Mouse (Mus musculus) hindbrain, embryonic 16.5 days (tissue): ENCODE results near the gene Suco. TPM values are rescaled to one million over a fixed set of nuclear protein-coding genes. Genes with fewer than 3 reads are reported as not detected.

ENCODE experiments used
- ATAC-seq: fragments of 200-750 bp; cut with Nextera tagmentation; 2 replicates; pipeline ENCODE4 v1.8.0; 2017; ENCODE audit warnings: moderate TSS enrichment, moderate library complexity
- H3K27ac ChIP-seq: fragments of 300-500 bp; sonication (generic); 2 replicates; pipeline ENCODE4 v1.5.1; 2014; ENCODE audit warnings: low read depth, mild to moderate bottlenecking, control low read depth, low read length, moderate library complexity
- H3K27me3 ChIP-seq: fragments of 300-500 bp; sonication (generic); replicated peaks from 2 replicates; pipeline ENCODE4 v1.6.1; 2014; ENCODE audit warnings: low read length; ENCODE audit not compliant: control insufficient read depth, insufficient read depth
- H3K36me3 ChIP-seq: fragments of 300-500 bp; sonication (generic); 2 replicates; pipeline ENCODE4 v1.6.1; 2014; ENCODE audit warnings: mild to moderate bottlenecking, low read length, moderate library complexity, mixed read lengths; ENCODE audit not compliant: control insufficient read depth, insufficient read depth
- H3K4me1 ChIP-seq: fragments of 300-500 bp; sonication (generic); 2 replicates; pipeline ENCODE4 v1.6.1; 2014; ENCODE audit warnings: low read depth, low read length; ENCODE audit not compliant: control insufficient read depth, insufficient read depth
- H3K4me2 ChIP-seq: fragments of 300-500 bp; sonication (generic); 2 replicates; pipeline ENCODE4 v1.6.1; 2014; ENCODE audit warnings: mild to moderate bottlenecking, low read length, control low read depth, moderate library complexity
- H3K4me3 ChIP-seq: fragments of 300-500 bp; sonication (generic); 2 replicates; pipeline ENCODE4 v1.5.1; 2014; ENCODE audit warnings: mild to moderate bottlenecking, low read length, control low read depth, moderate library complexity
- H3K9ac ChIP-seq: fragments of 300-500 bp; sonication (generic); 2 replicates; pipeline ENCODE4 v1.6.1; 2014; ENCODE audit warnings: low read depth, mild to moderate bottlenecking, control low read depth, low read length, moderate library complexity
- H3K9me3 ChIP-seq: fragments of 300-500 bp; sonication (generic); 2 replicates; pipeline ENCODE4 v1.6.1; 2014; ENCODE audit warnings: mild to moderate bottlenecking, low read length, moderate library complexity; ENCODE audit not compliant: control insufficient read depth
- WGBS: fragments of 180-500 bp; shearing (Covaris S2); extraction: QIAGEN DNeasy Blood & Tissue Kit; methylation state at CpG from one replicate; pipeline ENCODE4 v1.1.7; 2014; 5-methylcytosine and 5-hydroxymethylcytosine counted together
- polyA plus RNA-seq: library from polyadenylated mRNA; unstranded; fragments of >200 nt; fragmentation: Nextera tagmentation; extraction: Ambion mirVana; gene quantifications from 2 replicates; pipeline ENCODE4 v1.2.1, GENCODE M21; 2015

Gene Suco
- polyA plus RNA-seq, 1 experiment from 2014 or later = 17.5 TPM

DNA sequence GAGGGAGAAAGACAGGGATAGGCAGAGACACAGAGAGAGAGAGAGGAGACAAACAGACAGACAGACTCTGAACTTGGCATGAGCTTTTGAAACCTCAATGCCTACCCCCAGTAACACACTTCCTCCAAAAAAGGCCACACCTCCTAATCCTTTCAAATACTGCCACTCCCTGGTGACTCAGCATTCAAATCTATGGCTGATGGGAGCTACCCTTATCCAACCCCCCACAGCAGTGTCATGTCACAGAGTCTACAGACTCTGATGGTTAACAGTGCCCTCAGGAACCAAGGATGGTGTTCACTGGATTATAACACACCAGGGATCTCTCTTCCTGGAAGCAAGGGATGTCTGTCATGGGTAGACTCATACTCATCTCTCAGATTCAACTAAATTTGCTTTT, 76.7 kb downstream of the Suco start:
- no peaks in the 10 kb centered on the region for H3K4me1 ChIP-seq
- no peaks in the 10 kb centered on the region for H3K36me3 ChIP-seq
- H3K4me2 ChIP-seq = no peak overlapping the region
- H3K27ac ChIP-seq = no peak overlapping the region
- no peak for ATAC-seq
- H3K27me3 ChIP-seq = no peaks in the 10 kb centered on the region
- no peak overlapping the region for H3K9ac ChIP-seq
- H3K9me3 ChIP-seq = no peaks in the 10 kb centered on the region
- no peak overlapping the region for H3K4me3 ChIP-seq

DNA sequence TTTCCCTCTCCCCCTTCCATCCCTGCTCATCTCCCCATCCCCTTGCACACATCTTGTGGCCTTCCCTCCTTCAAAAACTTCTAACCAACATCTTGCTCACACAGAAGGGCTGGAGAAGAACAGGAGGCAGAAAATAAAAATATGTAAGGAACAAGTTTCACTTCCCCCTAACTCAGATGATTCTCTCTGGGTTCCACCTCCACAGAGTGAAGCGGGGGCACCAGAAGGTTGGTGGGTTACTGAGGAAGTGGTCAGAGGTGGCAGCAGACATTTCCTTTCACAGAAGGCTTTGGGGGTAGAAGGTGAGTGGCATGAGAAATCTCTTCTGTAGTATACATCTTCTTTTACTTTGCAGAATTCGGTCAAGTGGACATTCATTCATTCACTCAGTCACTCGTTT, 77.6 kb downstream of the Suco start:
- H3K27me3 ChIP-seq = no peaks in the 10 kb centered on the region
- 91% methylated on average over 3 of the region's 3 CpGs for WGBS
- no peak overlapping the region for H3K4me2 ChIP-seq
- H3K9ac ChIP-seq = no peak overlapping the region
- ATAC-seq = no peak
- H3K4me3 ChIP-seq = no peak overlapping the region
- H3K4me1 ChIP-seq = no peaks in the 10 kb centered on the region
- H3K36me3 ChIP-seq = no peaks in the 10 kb centered on the region
- H3K27ac ChIP-seq = no peak overlapping the region
- no peaks in the 10 kb centered on the region for H3K9me3 ChIP-seq

DNA sequence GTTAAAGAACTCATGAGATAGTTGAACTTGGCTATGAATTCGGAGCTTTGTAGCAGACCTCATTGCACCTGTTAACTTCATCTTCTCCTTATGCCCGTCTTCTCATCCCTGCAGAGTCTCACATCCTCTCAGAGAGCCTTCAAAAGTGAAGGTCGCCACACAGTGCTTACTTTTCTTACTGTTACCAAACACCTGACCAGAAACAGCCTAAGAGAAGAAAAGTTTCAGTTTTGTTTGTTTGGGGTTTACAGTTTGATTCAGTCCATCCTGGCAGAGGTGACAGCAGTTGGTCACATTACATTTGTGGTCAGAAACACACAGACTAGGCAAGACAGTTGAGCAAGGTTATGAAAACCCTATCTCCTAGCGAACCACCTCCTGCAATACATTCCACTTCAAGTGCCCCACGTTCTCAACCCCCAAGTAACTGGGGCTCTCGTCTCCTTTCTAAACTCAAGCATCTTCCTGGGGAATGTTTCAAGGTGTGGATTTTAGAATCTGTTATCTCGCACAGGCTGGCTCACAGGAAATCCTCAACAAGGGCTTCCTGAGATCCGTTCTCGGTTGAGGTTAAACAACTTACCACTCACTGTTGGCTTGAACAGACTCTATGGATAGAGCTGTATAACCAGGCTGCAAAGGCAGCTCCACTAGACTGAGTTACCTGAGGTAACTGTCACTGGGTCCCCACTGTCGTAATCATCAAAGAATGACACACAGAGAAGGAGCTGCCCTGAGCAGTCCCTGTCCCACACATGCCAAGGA, 81.9 kb downstream of the Suco start:
- WGBS = 89% methylated on average over 10 of the region's 10 CpGs
- Histone ChIP-seq H3K9me3 (no peaks in the 10 kb centered on the region), H3K4me1 (no peaks in the 10 kb centered on the region), H3K27me3 (no peaks in the 10 kb centered on the region), H3K27ac (no peak overlapping the region), H3K4me3 (no peak overlapping the region), H3K9ac (no peak overlapping the region), H3K4me2 (no peak overlapping the region), H3K36me3 (no peaks in the 10 kb centered on the region)
- no peak for ATAC-seq

DNA sequence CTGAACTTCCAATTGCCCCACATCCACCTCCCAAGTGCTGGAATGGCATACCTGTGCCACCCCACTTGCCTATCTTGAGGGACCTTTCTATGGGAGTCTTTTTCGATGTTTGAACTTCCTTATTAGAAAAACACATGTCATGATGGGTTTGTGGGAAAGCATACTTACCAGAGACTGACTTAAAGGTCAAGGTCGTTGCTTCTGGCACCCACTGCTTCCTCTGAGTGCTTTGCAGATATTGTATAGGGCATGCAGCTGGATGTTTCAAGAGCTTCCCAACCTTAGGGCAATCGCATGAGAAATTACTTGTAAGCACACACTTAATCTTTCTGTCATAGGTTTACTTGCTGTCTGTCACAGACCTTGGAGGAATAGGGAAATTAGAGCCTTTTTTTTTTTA, 83.2 kb downstream of the Suco start:
- H3K9ac ChIP-seq = no peak overlapping the region
- 86% methylated on average over 3 of the region's 3 CpGs for WGBS
- ATAC-seq = no peak
- no peaks in the 10 kb centered on the region for H3K9me3 ChIP-seq
- H3K27me3 ChIP-seq = no peaks in the 10 kb centered on the region
- H3K4me3 ChIP-seq = no peak overlapping the region
- no peak overlapping the region for H3K4me2 ChIP-seq
- no peaks in the 10 kb centered on the region for H3K36me3 ChIP-seq
- no peaks in the 10 kb centered on the region for H3K4me1 ChIP-seq
- H3K27ac ChIP-seq = no peak overlapping the region

DNA sequence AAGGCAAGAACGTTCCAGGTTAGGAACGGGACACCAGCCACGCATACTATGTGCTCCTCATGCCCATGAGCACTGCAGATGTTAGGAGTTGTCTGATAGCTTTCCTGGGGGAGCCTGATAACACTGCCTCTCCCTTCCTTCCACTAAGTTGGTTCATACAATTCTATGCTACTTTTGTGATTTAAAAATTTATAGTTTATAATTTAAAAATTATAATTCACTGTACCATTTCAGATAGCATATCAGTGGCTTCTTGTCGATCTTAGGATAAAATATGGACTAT, 83.9 kb downstream of the Suco start:
- WGBS = 92% methylated on average over 4 of the region's 4 CpGs
- H3K36me3 ChIP-seq = no peaks in the 10 kb centered on the region
- no peaks in the 10 kb centered on the region for H3K27me3 ChIP-seq
- no peaks in the 10 kb centered on the region for H3K4me1 ChIP-seq
- no peak overlapping the region for H3K4me2 ChIP-seq
- H3K9ac ChIP-seq = no peak overlapping the region
- H3K4me3 ChIP-seq = no peak overlapping the region
- ATAC-seq = no peak
- H3K9me3 ChIP-seq = no peaks in the 10 kb centered on the region
- H3K27ac ChIP-seq = no peak overlapping the region

DNA sequence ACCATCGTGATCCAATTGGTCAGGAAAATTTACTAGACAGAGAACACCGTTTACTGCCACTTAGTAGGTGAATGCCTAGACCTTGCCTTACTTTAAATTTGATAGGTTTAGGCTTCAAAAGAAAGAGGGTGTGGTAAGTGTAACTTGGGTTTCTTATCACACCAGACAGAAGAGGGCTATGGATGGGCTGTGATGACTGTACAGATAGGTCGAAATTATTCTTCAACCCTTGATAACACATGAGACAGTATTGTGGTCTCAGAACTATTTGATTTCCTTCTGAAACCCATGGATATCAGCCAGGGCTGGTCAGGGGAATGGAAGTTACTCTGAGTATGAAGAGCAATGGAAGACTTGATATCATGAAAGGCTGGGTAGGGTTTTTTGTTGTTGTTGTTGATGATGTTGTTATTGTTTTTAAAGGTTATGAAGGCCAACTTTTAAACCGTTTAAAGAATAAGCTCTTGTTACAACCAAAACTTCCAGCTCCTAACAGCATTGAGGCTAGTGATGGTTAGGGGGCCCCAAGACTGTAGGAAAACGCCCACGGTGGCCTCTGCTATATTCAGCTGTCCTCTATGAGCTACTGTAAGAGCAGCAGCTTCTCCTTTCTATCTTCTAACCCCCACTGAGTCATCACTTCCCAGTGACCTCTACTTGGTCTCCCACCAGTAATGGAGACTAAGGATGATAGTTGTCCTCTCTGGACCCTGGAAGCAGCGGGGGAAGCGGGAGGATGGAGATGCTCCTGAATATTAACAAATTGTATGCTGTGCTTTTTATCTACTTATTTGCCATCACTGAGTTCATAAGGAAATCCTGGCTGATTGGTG, 84.4 kb downstream of the Suco start:
- no peak for ATAC-seq
- H3K4me1 ChIP-seq = no peaks in the 10 kb centered on the region
- WGBS = 90% methylated on average over 8 of the region's 8 CpGs

DNA sequence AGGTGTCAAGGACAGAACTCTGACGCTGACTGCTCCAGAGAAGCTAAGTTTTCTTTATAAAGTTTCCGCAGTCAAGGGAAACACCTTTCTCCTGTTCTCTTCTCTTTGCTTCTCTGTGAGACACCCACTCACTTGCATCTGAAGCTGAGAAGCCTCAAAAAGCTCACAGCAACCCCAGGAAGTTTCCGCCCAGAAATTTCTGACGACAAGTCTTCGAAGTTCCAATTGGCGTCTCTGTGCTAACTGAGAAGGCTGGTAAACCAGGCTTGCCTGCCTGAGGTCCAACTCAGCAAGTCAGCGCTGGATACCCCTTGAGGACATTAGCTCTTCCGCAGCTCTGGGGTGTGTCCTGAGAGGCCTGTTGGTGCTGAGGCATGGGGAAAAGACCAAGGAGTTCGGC, 88.1 kb downstream of the Suco start, which contains the start of gene Fasl:
Fasl (minus strand) TSS at position 157 of the 400 bp plus-strand sequence.
- H3K9me3 ChIP-seq = no peaks in the 10 kb centered on the region
- no peaks in the 10 kb centered on the region for H3K27me3 ChIP-seq
- H3K4me3 ChIP-seq = no peak within 1 kb of the TSS
- H3K27ac ChIP-seq = no peak within 1 kb of the TSS
- no peak within 1 kb of the TSS for H3K4me2 ChIP-seq
- WGBS = 83% methylated on average over 9 of the region's 9 CpGs
- H3K36me3 ChIP-seq = no peaks in the 10 kb centered on the region
- no peaks in the 10 kb centered on the region for H3K4me1 ChIP-seq
- ATAC-seq = no peak
- no peak within 1 kb of the TSS for H3K9ac ChIP-seq

More for the DNA sequence above, 84.4 kb downstream of the Suco start:
- no peak overlapping the region for H3K27ac ChIP-seq
- no peak overlapping the region for H3K4me2 ChIP-seq
- no peak overlapping the region for H3K9ac ChIP-seq
- H3K27me3 ChIP-seq = no peaks in the 10 kb centered on the region
- H3K36me3 ChIP-seq = no peaks in the 10 kb centered on the region
- no peak overlapping the region for H3K4me3 ChIP-seq
- no peaks in the 10 kb centered on the region for H3K9me3 ChIP-seq

DNA sequence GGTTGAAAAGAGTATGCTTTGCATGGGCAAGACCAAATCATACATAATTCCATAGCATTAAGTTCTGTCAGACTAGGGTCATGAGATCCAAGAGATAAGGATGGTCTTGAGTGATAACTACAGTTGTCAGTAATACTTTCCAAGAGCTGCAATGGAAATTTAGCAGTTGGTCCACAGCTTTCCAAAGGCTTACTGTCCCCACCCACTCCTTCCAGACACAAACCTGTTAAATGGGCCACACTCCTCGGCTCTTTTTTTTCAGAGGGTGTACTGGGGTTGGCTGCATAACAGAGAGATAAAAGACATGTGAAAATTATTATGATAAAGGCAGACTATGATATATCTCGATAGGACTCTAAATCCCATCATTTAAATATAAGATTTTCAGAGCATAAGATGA, 93.8 kb downstream of the Suco start:
- ATAC-seq = no peak
- Histone ChIP-seq H3K27ac (no peak overlapping the region), H3K9me3 (no peaks in the 10 kb centered on the region), H3K27me3 (no peaks in the 10 kb centered on the region), H3K4me2 (no peak overlapping the region), H3K4me1 (no peaks in the 10 kb centered on the region), H3K36me3 (no peaks in the 10 kb centered on the region), H3K9ac (no peak overlapping the region), H3K4me3 (no peak overlapping the region)
- 81% methylated on average over 2 of the region's 2 CpGs for WGBS

DNA sequence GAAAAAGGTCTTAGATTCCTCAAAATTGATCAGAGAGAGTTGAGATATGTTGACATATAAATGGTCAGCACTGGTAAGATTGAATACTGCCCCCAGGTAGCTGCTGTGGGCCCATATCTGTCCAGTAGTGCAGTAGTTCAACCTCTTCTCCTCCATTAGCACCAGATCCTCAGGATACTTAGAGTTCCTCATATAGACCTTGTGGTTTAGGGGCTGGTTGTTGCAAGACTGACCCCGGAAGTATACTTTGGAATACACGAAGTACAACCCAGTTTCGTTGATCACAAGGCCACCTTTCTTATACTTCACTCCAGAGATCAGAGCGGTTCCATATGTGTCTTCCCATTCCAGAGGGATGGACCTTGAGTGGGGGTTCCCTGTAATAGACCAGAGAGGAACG, 94.9 kb downstream of the Suco start:
- Histone ChIP-seq H3K4me2 (no peak overlapping the region), H3K27ac (no peak overlapping the region), H3K27me3 (no peaks in the 10 kb centered on the region), H3K9ac (no peak overlapping the region), H3K36me3 (no peaks in the 10 kb centered on the region), H3K9me3 (no peaks in the 10 kb centered on the region), H3K4me1 (no peaks in the 10 kb centered on the region), H3K4me3 (no peak overlapping the region)
- no peak for ATAC-seq
- 89% methylated on average over 5 of the region's 5 CpGs for WGBS
